Mouse (Mus musculus) heart, adult 8-10 months (tissue): ENCODE measurements around the gene Stx18. TPM values are rescaled to one million over a fixed set of nuclear protein-coding genes. Genes with fewer than 3 reads are reported as not detected.

Source experiments
- DNase-seq: peaks from one replicate; pipeline ENCODE4 v3.0.0; 2022; ENCODE audit warnings: low spot score
- total RNA-seq, 4 experiments: library from RNA; stranded (reverse); gene quantifications; 2 replicates each; pipeline ENCODE4 v1.2.4; 2022

Stx18 gene
- total RNA-seq, 4 experiments from 2014 or later: 14.1 to 17.5 (median 14.4) TPM

DNA sequence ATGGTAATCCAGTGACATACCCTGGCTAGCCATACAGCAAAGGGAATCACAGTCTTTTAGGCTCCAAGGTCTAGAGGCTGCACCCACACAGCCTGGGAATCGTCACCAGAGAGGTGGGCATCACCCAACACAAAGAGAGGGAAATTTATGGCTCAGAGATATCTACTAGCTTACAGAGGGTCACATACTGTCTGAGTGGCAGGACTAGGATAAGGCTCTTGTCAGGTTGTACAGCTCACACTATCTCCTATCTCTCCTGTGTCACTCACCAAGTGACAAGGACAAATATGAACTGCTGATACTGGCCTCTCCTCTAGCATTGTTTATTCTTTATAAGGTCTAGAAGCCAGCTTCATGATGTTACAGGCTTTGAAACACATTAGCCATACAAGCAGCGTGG, 90.8 kb downstream of the Stx18 start:
- DNase-seq: no peak

DNA sequence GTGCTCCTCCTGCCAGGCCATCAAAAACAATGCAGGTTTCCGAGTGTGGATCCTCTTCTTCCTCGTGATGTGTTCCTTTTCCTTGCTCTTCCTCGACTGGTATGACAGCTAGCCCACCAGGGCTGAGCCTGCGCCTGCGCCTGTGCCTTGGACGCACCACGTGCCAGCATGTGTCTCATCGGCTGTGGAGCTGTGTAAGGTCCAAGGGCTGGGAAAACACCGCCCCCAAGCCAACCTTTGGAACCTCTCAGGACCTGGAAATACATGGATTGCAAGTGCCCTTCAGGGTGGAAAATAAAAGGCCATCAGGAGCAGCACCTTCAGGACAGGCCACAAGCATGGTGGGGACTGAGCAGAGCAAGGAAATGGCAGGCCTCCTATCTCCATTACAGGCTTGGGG, 97.7 kb downstream of the Stx18 start:
- DNase-seq: no peak

DNA sequence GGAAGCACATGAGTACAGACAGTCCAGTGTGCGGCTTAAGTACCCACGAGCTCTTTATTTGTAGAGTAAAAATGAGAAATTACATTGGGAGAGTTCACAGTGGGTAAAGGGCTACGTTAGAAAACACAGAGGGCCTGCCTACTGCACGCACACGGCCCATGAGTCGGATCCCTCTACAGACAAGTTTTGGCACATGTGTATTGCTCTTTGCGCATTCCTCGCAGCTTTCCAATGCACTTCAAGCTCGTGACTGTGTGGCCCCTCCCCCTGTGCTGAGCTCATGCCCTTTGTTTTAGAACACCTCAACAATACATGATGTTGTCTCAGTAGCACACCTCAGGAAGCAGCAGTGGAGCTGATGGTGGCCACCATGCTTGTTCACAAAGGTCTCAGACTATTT, 98.6 kb downstream of the Stx18 start:
- DNase-seq: no peak

DNA sequence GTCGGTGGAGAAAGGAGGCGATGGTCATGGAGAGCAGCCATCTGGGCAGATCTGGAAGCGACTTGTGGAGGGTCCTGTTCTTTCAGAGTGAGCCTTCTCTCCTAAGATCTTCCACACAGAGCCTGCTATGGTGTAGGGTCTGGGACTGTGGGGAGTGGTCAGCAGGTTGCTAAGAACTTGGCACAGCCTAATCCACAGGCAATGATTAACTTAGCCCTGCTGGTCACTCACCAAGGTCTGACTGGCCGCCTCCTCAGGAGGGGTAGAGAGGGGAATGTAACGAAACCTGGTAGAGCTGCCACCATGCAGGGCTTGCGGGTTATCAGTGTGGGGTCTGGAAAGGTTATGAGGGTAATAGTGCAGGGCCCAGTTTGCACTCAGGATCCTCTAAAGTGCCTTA, 102.4 kb downstream of the Stx18 start:
- DNase-seq: no peak

DNA sequence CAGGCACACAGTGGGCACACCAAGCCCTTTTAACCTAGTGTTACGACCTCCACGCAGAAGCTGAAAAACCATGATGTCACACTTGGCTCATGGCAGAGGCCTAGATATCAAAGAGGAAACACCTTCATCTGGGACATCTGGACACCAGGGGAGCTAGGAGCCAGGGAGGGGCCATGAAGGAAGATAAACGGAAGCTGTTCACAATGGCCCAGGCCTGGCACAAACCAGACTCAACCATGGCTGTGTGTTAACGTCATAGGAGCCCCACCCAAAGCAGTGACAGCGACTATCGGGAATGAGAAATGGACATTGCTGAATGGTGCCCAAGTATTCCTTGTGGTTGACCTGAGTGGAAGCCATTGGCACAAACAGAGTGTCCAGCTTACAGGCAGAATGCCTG, 108.0 kb downstream of the Stx18 start:
- DNase-seq: peak; percentile 37

DNA sequence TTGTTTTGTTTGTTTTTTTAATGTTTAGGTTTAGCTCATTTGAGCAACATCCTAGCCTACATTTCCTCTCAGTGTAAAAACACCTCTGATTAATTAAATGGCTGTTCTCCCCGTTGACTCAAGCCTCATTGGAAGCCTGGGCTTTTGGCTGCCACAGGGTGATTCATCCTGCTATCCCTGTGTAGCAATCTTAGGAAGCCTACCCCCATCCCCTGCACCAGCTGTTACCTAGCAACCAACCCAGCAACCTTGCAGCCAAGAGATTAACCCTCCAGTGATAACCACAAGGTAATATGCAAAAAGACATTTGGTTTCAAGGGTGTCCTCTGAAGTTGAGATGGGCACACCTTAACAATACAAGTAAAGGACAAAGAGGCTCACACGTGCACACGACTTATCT, 112.7 kb downstream of the Stx18 start:
- DNase-seq: no peak

DNA sequence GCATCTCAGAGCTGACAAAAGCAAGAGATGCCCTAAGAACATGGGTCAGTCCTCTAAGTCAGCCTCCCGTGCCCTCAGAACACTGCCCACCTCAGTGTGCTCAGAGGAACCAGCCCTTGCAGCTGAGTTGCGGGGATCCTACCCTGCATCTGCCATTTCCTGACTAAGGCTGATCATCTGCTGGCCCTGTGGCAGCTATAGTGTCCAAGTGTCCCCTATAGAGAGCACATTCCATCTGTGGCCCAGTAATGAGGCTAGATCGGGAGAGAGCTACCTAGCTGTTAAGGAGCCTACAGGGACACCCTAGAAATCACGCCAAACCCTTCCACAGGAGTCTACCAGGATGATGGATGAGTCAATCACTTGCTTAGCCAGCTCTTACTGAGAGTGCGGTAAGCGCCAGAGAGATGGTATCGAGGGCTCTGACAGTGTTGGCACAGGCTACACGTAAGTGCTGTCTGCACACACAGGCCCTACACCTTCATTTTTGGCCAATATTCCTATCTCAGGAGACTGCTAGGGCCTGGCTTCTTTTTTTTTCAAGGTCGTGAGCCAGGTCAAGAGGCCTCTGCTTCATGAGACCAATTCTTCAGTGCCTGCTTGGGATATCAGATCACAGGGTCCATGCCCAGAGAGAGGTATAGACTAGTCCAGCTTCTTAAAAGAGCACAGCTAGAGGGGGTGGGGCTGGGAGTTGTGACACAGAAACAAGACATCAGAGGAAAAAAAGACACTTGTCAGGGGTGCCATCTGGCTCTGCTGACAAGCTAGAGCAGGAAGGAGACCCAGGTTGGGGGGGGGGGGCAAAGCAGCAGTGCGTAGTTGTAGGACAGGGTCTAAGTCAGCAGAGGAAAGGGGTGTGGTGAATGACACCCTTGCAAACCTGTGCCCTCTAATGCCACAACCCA, 113.9 kb downstream of the Stx18 start:
- no peak for DNase-seq

DNA sequence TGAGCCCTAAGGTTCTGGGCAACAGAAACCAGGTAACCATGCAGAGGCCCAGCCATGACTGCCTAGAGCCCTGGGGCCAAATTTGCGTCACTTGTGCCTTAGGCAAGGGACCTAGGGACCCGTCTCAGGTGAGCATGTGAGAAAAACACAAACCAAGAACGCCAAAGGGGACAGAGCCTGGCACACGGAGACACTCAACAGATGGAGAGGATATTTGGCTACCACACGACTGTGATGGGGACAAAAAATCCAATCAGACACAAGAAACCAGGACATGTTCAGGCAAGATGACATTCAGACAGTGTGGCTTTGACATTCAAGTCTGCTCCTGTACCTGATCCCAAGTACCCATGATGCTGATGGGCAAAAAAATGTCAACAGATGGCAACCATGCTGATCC, 115.1 kb downstream of the Stx18 start:
- DNase-seq: no peak

DNA sequence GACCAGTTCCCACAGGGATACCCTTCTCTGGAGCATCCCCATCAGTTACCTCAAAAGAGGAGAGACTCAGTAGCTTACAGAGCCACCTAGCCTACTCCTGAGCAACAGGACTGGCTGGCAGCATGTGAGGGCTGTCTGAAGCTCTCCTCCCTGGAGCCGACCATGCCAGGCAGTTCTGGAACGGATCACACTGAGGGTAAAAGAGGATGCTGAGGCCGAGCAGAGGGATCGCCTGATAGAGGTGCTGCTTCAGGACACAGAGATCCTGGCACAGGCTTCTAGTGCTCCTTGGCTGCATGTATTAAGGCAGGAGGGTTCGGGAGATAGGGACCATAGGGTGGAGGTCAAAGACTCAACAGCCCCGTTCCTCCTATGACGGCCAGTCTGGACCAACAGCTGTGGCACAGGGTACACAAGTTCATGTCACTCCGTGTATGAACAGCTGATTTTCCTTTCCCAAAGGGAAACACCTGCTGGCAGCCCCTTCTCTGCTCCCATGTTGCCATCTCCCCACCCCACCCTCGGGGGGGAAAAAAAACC, 119.0 kb downstream of the Stx18 start:
- DNase-seq: no peak

DNA sequence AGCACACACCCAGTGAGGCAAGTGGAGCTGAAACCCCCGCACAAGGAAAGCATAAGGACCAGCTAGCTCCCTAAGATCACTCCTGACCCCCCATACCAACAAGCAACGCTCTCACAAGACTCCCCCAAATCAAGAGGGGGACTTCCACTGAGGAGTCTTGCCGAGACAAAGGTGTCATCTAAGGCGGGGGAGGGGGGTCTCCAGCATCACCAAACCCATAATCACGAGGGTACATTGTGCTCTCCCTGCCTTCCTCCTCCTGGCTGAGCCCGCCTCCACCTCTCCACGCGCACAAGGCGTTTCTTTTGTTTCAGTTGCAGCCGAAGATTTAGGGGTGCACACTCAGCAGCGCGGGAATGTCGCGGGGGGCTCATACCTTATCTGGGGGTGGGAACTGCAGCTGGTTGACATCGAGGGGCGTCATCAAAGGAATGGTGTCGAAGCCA, 120.0 kb downstream of the Stx18 start:
- no peak for DNase-seq

DNA sequence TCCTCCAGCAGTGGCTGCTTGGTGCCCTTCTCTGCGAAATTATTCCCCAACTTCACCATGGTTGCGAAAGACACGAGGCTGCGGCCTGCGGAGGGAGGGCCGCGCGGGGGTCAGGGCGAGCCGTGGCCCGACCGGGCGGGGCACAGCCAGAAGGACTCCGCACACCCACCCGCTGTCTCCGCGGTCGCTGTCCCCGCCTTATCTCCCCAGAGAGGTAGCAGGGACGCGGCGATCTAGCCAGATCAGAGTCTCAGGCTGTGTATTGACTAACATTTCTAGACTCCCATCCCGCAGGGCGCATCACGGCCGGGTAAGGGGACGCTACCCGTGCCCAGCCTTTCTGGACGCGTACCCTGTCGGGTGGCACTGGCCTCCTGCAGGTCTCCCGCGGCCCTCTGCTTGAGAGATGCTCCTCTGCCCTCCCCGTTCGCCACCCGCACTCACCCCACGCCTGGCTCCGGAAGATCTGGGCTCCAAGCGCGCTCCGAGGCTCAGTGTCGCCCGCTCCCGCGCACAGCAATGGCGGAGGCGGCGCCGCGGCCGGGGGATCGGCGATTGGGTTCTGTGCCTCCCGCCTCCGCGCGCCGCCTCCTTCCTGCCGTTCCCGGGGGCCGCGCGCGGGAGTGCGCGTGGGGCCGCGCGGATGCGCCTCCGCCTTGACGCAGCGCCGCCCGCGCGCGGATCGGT, 120.5 kb downstream of the Stx18 start:
- peak; percentile 20 for DNase-seq

DNA sequence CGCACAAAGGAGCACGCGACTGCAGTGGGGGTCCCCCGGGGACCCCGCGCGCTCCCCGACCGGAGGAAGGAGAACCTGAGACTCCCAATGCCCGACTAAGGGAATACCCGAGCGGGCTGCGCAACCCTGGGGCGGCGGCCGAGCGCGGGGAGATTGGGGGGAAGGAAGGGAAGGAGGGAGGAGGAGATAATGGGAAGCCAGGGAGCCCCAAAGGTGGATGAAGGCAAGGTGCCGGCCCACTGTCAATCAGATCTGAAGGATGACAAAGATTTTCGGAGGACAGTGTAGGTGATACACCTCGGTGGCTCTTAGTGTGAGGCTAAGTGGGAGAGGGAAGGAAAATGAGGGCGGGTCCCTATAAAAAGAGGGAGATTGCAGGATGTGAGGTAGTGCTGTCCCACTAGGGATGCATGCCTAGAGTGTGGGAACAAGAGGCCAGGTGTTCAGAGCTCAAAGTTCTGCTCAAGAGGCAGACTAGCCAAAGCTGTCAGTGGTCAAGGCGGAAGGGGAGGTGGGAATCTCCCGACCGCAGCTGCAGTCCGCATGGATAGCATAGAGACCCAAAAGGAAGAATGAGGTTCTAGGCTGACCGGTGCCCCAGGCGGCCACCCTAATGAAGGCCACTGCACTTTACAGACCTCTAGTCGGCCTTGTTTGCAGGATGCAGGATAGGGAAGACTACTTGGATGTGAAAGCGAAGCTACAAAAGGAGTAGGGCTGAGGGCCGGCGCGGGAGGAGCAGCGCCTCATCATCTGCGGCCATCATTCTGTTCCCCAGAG, 121.3 kb downstream of the Stx18 start, which contains the start of gene Nsg1:
Nsg1 (minus strand) TSS at position 274 of the 780 bp plus-strand sequence.
- DNase-seq: no peak

DNA sequence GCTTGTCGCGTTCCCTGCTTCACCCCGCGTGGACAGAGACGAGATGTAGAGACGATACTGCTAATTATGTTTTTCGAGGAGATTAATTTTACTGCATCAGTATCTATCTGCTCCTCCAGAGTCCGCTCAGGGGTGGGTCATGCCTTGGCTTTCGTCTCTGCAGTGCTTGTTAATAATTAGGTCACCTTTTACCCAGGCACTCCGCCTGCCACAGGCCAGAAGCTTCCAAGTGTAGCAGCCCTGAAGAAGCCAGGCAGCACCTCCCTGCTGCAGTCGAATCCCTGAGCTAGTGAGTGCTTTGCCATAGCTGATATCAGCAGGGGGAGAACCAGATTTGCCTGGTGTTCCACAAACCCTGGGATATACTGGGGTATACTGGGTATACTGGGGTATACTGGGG, 130.0 kb downstream of the Stx18 start:
- no peak for DNase-seq

DNA sequence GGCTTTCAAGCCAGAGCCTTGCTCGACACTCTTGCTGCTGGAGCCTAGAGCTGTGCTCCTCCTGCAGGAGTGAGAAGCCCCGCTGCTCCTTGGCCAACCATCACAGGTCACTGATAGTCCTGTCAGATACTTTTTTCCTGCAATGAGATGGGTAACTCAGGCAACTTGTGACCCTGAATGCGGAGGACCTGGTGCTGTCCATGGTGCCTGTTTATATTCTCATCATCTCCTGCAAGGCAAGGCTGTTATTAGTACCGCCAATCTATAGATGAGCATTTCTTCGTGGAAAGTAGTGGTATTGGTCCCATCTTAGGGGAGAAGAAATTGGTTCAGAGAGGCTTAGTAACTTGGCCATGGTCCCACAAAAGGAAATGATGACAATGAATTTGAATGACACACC, 135.2 kb downstream of the Stx18 start:
- no peak for DNase-seq

DNA sequence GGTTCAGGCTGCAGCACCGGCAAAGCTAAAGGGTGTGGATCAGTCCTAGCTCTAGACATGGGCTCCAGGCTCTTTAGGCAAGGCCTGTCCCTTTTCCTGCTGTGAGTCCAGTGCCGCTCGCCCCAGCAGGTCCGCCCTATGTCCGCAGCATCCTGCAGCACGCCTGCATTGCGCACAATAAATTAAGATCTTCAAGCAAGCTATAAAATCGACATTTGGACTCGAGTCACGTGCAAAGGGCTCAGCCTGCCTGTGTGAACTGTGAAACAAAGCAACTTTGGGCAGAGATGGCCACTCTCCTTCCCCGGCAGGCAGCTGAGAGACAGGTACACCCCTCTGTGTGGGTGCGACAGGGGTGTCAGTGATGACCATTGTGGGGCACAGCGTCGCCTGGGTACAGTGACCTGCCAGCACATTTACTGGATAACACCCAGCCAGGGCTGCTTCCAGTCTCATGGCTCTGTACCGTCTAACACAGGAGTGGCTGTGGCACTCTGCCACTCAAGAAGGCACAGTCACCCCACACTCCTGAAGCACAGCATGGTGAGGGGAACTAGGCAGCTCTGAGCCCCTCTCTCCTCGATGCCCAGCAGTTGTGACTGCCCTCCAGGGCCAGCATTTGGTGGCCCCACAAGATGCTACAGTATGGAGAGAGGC, 135.8 kb downstream of the Stx18 start:
- DNase-seq: no peak

DNA sequence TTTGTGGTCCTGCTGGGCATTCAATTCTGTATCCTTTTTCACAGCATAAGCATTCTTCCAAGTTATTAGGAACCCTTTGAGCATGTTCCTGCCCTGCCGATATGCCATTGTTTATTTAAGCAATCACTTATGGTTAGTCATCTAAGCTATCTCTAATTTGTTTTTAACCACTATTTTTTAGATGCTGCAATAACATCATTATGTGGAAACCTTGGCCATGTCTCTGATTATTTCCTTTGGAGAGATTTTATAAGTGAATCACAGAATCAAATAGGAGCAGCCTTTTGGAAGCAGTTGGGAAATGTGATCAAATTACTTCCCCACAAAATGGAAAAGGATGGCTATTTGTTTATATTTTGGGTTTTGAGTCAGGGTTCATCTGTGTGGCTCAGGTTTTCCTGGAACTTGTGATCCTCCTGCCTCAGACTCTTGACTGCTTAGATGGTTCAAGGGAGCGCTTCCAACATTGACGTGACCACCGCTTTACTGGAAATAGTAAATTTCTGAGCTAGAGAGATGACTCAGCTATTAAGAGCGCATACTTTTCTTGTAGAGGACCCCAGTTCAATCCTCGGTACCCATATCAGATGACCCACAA, 146.2 kb downstream of the Stx18 start:
- no peak for DNase-seq

DNA sequence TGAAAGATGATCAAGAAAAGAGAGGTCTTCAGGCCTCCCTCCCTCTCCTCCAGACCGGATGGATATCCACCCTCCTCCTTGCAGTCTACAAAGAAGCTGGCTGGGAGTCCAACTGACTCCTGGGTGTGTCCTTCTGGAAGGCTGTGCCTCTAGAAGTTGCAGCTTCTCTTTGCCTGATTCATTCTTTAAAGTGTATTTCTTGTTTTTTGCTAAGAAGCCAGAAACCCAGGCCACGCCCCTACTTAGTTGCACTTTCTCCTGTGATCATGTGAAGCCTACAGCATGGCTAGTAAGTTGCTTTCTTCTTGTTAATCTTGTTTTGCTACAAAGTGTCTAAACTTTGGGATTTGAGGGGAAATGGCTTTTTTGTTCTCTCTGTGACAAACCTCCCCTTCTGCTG, 148.5 kb downstream of the Stx18 start:
- no peak for DNase-seq
